Mouse (Mus musculus): ENCODE measurements around the gene Apba1. TPM values are rescaled to one million over a fixed set of nuclear protein-coding genes. Genes with fewer than 3 reads are reported as not detected.

The Apba1 gene
- total RNA-seq, 2 experiments from 2014 or later: 1.2 to 2.0 TPM

- ATAC-seq (replicated peaks; ENCODE audit: low FRiP score, poor library complexity, severe bottlenecking): no peak
Observed at GRCm38 (mm10) chr19:23862736-23863135, 104.0 kb downstream of the Apba1 start.

GRCm38 (mm10) chr19:23863959-23864358, 105.3 kb downstream of the Apba1 start:
- ATAC-seq (replicated peaks; ENCODE audit: low FRiP score, poor library complexity, severe bottlenecking): no peak

GRCm38 (mm10) chr19:23866045-23866444, 107.4 kb downstream of the Apba1 start:
- ATAC-seq (replicated peaks; ENCODE audit: low FRiP score, poor library complexity, severe bottlenecking): no peak

- no peak for ATAC-seq (replicated peaks; ENCODE audit: low FRiP score, poor library complexity, severe bottlenecking)
Observed at GRCm38 (mm10) chr19:23867052-23867451, 108.4 kb downstream of the Apba1 start.

GRCm38 (mm10) chr19:23867589-23867988, 108.9 kb downstream of the Apba1 start:
- ATAC-seq (replicated peaks; ENCODE audit: low FRiP score, poor library complexity, severe bottlenecking): no peak

- no peak for ATAC-seq (replicated peaks; ENCODE audit: low FRiP score, poor library complexity, severe bottlenecking)
Observed at GRCm38 (mm10) chr19:23874502-23874901, 115.8 kb downstream of the Apba1 start.

GRCm38 (mm10) chr19:23875819-23876218, 117.1 kb downstream of the Apba1 start:
- ATAC-seq (replicated peaks; ENCODE audit: low FRiP score, poor library complexity, severe bottlenecking): no peak

- no peak for ATAC-seq (replicated peaks; ENCODE audit: low FRiP score, poor library complexity, severe bottlenecking)
Observed at GRCm38 (mm10) chr19:23879862-23880261, 121.2 kb downstream of the Apba1 start.

- ATAC-seq (replicated peaks; ENCODE audit: low FRiP score, poor library complexity, severe bottlenecking): no peak
Observed at GRCm38 (mm10) chr19:23886169-23886568, 127.5 kb downstream of the Apba1 start.

GRCm38 (mm10) chr19:23891421-23891820, 132.7 kb downstream of the Apba1 start:
- no peak for ATAC-seq (replicated peaks; ENCODE audit: low FRiP score, poor library complexity, severe bottlenecking)

GRCm38 (mm10) chr19:23892633-23893032, 133.9 kb downstream of the Apba1 start:
- no peak for ATAC-seq (replicated peaks; ENCODE audit: low FRiP score, poor library complexity, severe bottlenecking)

GRCm38 (mm10) chr19:23893093-23893889, 134.6 kb downstream of the Apba1 start:
- no peak for ATAC-seq (replicated peaks; ENCODE audit: low FRiP score, poor library complexity, severe bottlenecking)

- no peak for ATAC-seq (replicated peaks; ENCODE audit: low FRiP score, poor library complexity, severe bottlenecking)
Observed at GRCm38 (mm10) chr19:23893946-23894345, 135.3 kb downstream of the Apba1 start.

- no peak for ATAC-seq (replicated peaks; ENCODE audit: low FRiP score, poor library complexity, severe bottlenecking)
Observed at GRCm38 (mm10) chr19:23894822-23895221, 136.1 kb downstream of the Apba1 start.

- no peak for ATAC-seq (replicated peaks; ENCODE audit: low FRiP score, poor library complexity, severe bottlenecking)
Observed at GRCm38 (mm10) chr19:23896915-23897314, 138.2 kb downstream of the Apba1 start.

- no peak for ATAC-seq (replicated peaks; ENCODE audit: low FRiP score, poor library complexity, severe bottlenecking)
Observed at GRCm38 (mm10) chr19:23898501-23898900, 139.8 kb downstream of the Apba1 start.

GRCm38 (mm10) chr19:23901177-23901576, 142.5 kb downstream of the Apba1 start:
- ATAC-seq (replicated peaks; ENCODE audit: low FRiP score, poor library complexity, severe bottlenecking): no peak

- no peak for ATAC-seq (replicated peaks; ENCODE audit: low FRiP score, poor library complexity, severe bottlenecking)
Observed at GRCm38 (mm10) chr19:23901768-23902167, 143.1 kb downstream of the Apba1 start.

- no peak for ATAC-seq (replicated peaks; ENCODE audit: low FRiP score, poor library complexity, severe bottlenecking)
Observed at GRCm38 (mm10) chr19:23903066-23903465, 144.4 kb downstream of the Apba1 start.

GRCm38 (mm10) chr19:23904922-23905321, 146.2 kb downstream of the Apba1 start:
- ATAC-seq (replicated peaks; ENCODE audit: low FRiP score, poor library complexity, severe bottlenecking): no peak

GRCm38 (mm10) chr19:23905772-23906171, 147.1 kb downstream of the Apba1 start:
- no peak for ATAC-seq (replicated peaks; ENCODE audit: low FRiP score, poor library complexity, severe bottlenecking)

GRCm38 (mm10) chr19:23910345-23910744, 151.7 kb downstream of the Apba1 start:
- no peak for ATAC-seq (replicated peaks; ENCODE audit: low FRiP score, poor library complexity, severe bottlenecking)
